Mouse (Mus musculus) right cerebral cortex, postnatal 36 days (tissue): ENCODE measurements at regions not wholly inside any gene's neighbourhood (a gene's known extent, or its start where the extent isn't known, plus 50 kb on each side); places are given as distances from the start of the nearest gene placed in this dataset.
A peak's percentile ranks its signal among the peaks of the same experiment; 100 is the strongest.

ENCODE experiments used
- DNase-seq, 2 experiments: peaks; one replicate each; pipeline ENCODE4 v3.0.0; 2022; ENCODE audit warnings: low spot score in 2 of 2, mixed read lengths in 1 of 2

- peak; percentile 13 to 16 for DNase-seq
These were observed 1093.5 kb downstream of the Mrps31 start for GRCm38 (mm10) chr8:23504704-23505103.

GRCm38 (mm10) chr8:23505216-23505615, 1094.1 kb downstream of the Mrps31 start:
- DNase-seq = no peak

- no peak for DNase-seq
These were observed 1094.8 kb downstream of the Mrps31 start for GRCm38 (mm10) chr8:23505966-23506365.

GRCm38 (mm10) chr8:23507661-23508060, 1096.5 kb downstream of the Mrps31 start:
- no peak for DNase-seq

- DNase-seq = no peak
These were observed 1098.9 kb downstream of the Mrps31 start for GRCm38 (mm10) chr8:23510076-23510475.

- no peak for DNase-seq
These were observed 1099.4 kb downstream of the Mrps31 start for GRCm38 (mm10) chr8:23510561-23510960.

- no peak for DNase-seq
These were observed 1100.1 kb downstream of the Mrps31 start for GRCm38 (mm10) chr8:23511264-23511663.

GRCm38 (mm10) chr8:23511792-23512191, 1100.6 kb downstream of the Mrps31 start:
- no peak for DNase-seq

- DNase-seq = no peak
These were observed 1105.3 kb downstream of the Mrps31 start for GRCm38 (mm10) chr8:23516469-23516868.

GRCm38 (mm10) chr8:23531551-23532142, 1120.5 kb downstream of the Mrps31 start:
- peak in 1 of 2 experiments; percentile 6 for DNase-seq

GRCm38 (mm10) chr8:23537681-23538359, 1126.7 kb downstream of the Mrps31 start:
- no peak for DNase-seq

- DNase-seq = no peak
These were observed 1142.7 kb downstream of the Mrps31 start for GRCm38 (mm10) chr8:23553565-23554473.

GRCm38 (mm10) chr8:23560836-23561235, 1149.7 kb downstream of the Mrps31 start:
- DNase-seq = no peak

- DNase-seq = no peak
These were observed 1150.7 kb downstream of the Mrps31 start for GRCm38 (mm10) chr8:23561683-23562385.

- DNase-seq = no peak
These were observed 1151.3 kb downstream of the Mrps31 start for GRCm38 (mm10) chr8:23562504-23562903.

GRCm38 (mm10) chr8:23563065-23564020, 1152.2 kb downstream of the Mrps31 start:
- no peak for DNase-seq

- DNase-seq = no peak
These were observed 1156.7 kb downstream of the Mrps31 start for GRCm38 (mm10) chr8:23567906-23568305.

- no peak for DNase-seq
These were observed 1154.3 kb downstream of the Adam3 start for GRCm38 (mm10) chr8:23571338-23571737.

GRCm38 (mm10) chr8:23580106-23580505, 1145.5 kb downstream of the Adam3 start:
- no peak for DNase-seq

- no peak for DNase-seq
These were observed 1145.0 kb downstream of the Adam3 start for GRCm38 (mm10) chr8:23580701-23581100.
